Mouse (Mus musculus) heart, postnatal 0 days (tissue): ENCODE results near the gene BC107364.

ENCODE experiments used
- CTCF ChIP-seq: IDR thresholded peaks from 2 replicates; pipeline ENCODE4 v1.5.1; 2016; ENCODE audit warnings: antibody characterized with exemption, control low read depth, low read depth
- EP300 ChIP-seq: IDR thresholded peaks from 2 replicates; pipeline ENCODE4 v1.6.1; 2016; ENCODE audit warnings: antibody characterized with exemption, low read depth

- TF ChIP-seq CTCF (no peak), EP300 (no peak)
These were observed 22.9 kb downstream of the BC107364 start for GRCm38 (mm10) chr3:96428941-96429818.
